42 mouse cellular contexts compared by ENCODE assay signal in the genomic region with DNA sequence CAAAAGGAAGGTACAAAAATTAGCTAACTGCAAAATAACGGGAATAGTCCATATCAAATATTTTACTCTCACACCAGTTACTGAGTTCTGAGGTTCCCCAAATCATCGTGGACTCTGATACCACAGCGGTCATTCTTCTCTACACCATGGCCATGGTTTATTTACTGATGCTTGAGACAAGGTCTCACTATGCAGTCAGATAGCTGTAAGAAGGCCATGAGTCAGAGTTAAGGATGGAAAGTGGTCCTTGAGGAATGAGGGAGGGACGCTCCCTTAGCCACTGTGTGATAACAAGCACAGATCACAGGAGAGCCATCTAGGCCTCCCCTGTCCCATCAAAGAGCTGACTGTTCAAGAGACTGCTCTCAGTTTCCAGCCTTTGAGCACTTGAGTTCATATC. TPM values are rescaled to one million over a fixed set of nuclear protein-coding genes. Genes with fewer than 3 reads are reported as not detected.
"Had no signal": no experiment of that assay in that cellular context is flagged by ENCODE, and none has a peak within 500 bp of the region (broad histone marks: within the 10 kb centered on the region; RNA-seq: fewer than 3 reads in every experiment).

No protein-coding gene starts in this region.

- ATAC-seq: hindbrain, postnatal 0 days; intestine, embryonic 16.5 days; liver, embryonic 12.5 days had no signal

- H3K9me3 ChIP-seq: heart, embryonic 13.5 days; heart, embryonic 15.5 days; hindbrain, embryonic 13.5 days; hindbrain, embryonic 15.5 days; kidney, embryonic 15.5 days; limb, embryonic 13.5 days; limb, embryonic 15.5 days; liver, embryonic 12.5 days had no signal

- H3K27me3 ChIP-seq: heart, embryonic 13.5 days; heart, embryonic 15.5 days; hindbrain, embryonic 13.5 days; hindbrain, embryonic 15.5 days; kidney, embryonic 15.5 days; limb, embryonic 13.5 days; limb, embryonic 15.5 days; liver, embryonic 12.5 days had no signal

- H3K4me1 ChIP-seq: liver, embryonic 12.5 days had no signal

- H3K36me3 ChIP-seq: heart, embryonic 13.5 days; heart, embryonic 15.5 days; hindbrain, embryonic 13.5 days; hindbrain, embryonic 15.5 days; kidney, embryonic 15.5 days; limb, embryonic 13.5 days; limb, embryonic 15.5 days; liver, embryonic 12.5 days had no signal

- H3K4me2 ChIP-seq: heart, embryonic 13.5 days; heart, embryonic 15.5 days; hindbrain, embryonic 13.5 days; hindbrain, embryonic 15.5 days; kidney, embryonic 15.5 days; limb, embryonic 13.5 days; limb, embryonic 15.5 days; liver, embryonic 12.5 days had no signal

- H3K27ac ChIP-seq: heart, adult 2 months; heart, embryonic 13.5 days; heart, embryonic 15.5 days; hindbrain, embryonic 13.5 days; hindbrain, embryonic 15.5 days; hindbrain, postnatal 0 days; kidney, postnatal 0 days; limb, embryonic 13.5 days; limb, embryonic 15.5 days; liver, embryonic 12.5 days had no signal

- H3K9ac ChIP-seq: heart, embryonic 13.5 days; heart, embryonic 15.5 days; hindbrain, embryonic 13.5 days; hindbrain, embryonic 15.5 days; kidney, embryonic 15.5 days; limb, embryonic 13.5 days; limb, embryonic 15.5 days; liver, embryonic 12.5 days had no signal

- DNase-seq: gastrocnemius, postnatal 14 days; gastrocnemius, postnatal 36 days; heart, adult 11 months; heart, adult 2 months; heart, postnatal 14 days; heart, postnatal 36 days; kidney, adult 11 months; kidney, adult 2 months; kidney, adult 9 months; kidney, postnatal 14 days; kidney, postnatal 36 days; layer of hippocampus, adult 9-11 months; layer of hippocampus, postnatal 36 days; left cerebral cortex, postnatal 4 days had no signal

- H3K4me3 ChIP-seq: heart, adult 2 months; heart, embryonic 13.5 days; heart, embryonic 15.5 days; hindbrain, embryonic 13.5 days; hindbrain, embryonic 15.5 days; kidney, embryonic 15.5 days; limb, embryonic 13.5 days; limb, embryonic 15.5 days; liver, embryonic 12.5 days had no signal

RNA-seq across cellular contexts. Expression of gene Gm815, which starts 31.0 kb away (rescaled TPM):
- total RNA-seq: gastrocnemius, adult 18-20 months; gastrocnemius, adult 8-10 months; gastrocnemius, postnatal 14 days; gastrocnemius, postnatal 36 days; heart, adult 2 months; heart, postnatal 14 days; heart, postnatal 36 days; hematopoietic stem cell, adult 5-6 weeks; hindbrain, postnatal 0 days; layer of hippocampus, adult 18-20 months; layer of hippocampus, adult 8-10 months; layer of hippocampus, postnatal 14 days; layer of hippocampus, postnatal 36 days; left cerebral cortex, adult 18-20 months; left cerebral cortex, adult 8-10 months; left cerebral cortex, postnatal 10 days; left cerebral cortex, postnatal 25 days; left cerebral cortex, postnatal 4 days; liver, adult 2 months had no signal
- polyA plus RNA-seq: gonadal fat pad, adult 2 months; heart, adult 2 months; heart, embryonic 13.5 days; heart, embryonic 15.5 days; heart, postnatal 0 days; hindbrain, embryonic 11.5 days; hindbrain, embryonic 13.5 days; hindbrain, embryonic 15.5 days; hindbrain, postnatal 0 days; intestine, embryonic 14.5 days; intestine, embryonic 16.5 days; kidney, adult 2 months; kidney, embryonic 15.5 days; large intestine, adult 2 months; limb, embryonic 11.5 days; limb, embryonic 13.5 days; limb, embryonic 15.5 days; liver, adult 2 months; liver, embryonic 12.5 days had no signal
